Mouse (Mus musculus): ENCODE results near the gene Fth1. TPM values are rescaled to one million over a fixed set of nuclear protein-coding genes. Genes with fewer than 3 reads are reported as not detected.

Fth1 gene
- polyA plus RNA-seq, 1 experiment from 2014 or later = 3,796 TPM

DNA sequence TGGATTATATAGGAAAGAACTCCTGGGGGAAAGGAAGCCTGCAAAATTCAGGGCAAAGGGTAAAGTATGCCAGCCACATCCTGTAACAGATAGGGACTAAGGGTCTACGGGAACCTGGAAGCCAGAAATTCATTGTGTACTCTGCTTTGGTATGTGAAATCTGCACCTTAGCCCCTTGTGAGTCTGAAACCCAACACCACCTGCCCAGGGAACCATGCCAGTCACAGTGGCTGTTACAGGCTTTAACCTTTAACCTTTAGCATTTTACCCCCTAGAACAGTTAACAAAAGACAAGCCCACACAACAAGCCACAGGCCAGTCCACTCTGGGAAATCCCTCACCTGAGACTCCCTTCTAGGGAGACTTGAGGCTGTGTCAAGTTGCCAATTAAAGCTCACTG, 38.6 kb upstream of the Fth1 start:
- DNase-seq (ENCODE audit: low spot score) (no peak), ATAC-seq (replicated peaks; ENCODE audit: low FRiP score) (no peak)
- Histone ChIP-seq H3K4me2 (no peak overlapping the region), H3K4me1 (replicated peaks; ENCODE audit: control insufficient read depth, insufficient read depth, low read length) (peaks cover 29% of the 10 kb centered on the region), H3K27me3 (replicated peaks; ENCODE audit: control insufficient read depth, insufficient read depth, low read length) (no peaks in the 10 kb centered on the region), H3K9me3 (ENCODE audit: control insufficient read depth, low read length) (no peaks in the 10 kb centered on the region), H3K36me3 (ENCODE audit: control insufficient read depth, insufficient read depth, low read length) (no peaks in the 10 kb centered on the region), H3K9ac (ENCODE audit: low read depth, low read length) (no peak overlapping the region), H3K27ac (ENCODE audit: low read depth, low read length) (no peak overlapping the region), H3K4me3 (ENCODE audit: low read depth, low read length) (no peak overlapping the region)
- WGBS = 64% methylated on average over 1 of the region's 1 CpGs

DNA sequence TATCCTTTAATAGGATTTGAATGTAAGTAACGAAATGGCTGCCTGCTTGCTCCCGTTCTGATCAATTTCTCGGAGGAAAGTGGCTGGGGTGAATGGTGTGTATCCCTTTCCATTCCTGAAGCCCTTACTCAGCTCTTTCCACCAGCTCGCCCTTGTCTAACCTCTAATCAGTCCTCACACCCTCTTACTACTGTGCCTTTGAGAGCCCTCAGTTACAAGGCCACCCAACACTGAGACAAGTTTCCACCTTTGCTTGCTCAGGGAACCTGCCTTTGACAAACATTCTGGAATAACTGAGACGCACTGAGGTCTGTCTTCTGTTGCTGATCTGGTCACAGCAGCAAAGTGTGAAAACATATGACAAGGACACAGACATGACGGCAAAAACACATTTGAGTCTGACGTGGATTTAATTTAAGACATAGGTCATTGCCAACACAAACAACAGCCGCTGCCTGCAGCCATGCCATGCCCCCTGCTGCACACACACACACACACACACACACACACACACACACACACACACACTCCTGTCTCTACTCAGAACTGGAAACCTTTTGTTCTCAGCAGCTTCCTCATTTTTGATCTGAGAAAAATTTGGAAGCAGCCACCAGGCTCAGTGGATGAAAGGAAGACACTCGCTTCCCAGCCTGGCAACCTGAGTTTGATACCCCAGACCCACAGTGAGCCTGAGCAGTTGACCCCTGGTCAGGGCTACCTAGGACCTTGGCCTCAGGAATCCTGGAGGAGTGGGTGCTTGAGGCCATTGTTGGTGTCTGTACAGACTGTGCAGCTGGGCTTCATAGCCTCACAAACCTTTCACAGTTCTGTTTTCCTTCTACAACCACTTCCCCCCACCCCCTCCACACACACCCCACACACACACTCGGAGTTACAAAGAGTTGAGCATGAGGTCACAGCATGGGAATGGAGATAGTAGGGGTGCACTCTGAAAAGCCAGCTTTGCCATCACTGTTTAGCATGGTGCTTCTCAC, 37.6 kb upstream of the Fth1 start:
- Histone ChIP-seq H3K4me3 (ENCODE audit: low read depth, low read length) (no peak overlapping the region), H3K36me3 (ENCODE audit: control insufficient read depth, insufficient read depth, low read length) (no peaks in the 10 kb centered on the region), H3K27me3 (replicated peaks; ENCODE audit: control insufficient read depth, insufficient read depth, low read length) (no peaks in the 10 kb centered on the region), H3K9ac (ENCODE audit: low read depth, low read length) (no peak overlapping the region), H3K4me1 (replicated peaks; ENCODE audit: control insufficient read depth, insufficient read depth, low read length) (peaks cover 29% of the 10 kb centered on the region), H3K9me3 (ENCODE audit: control insufficient read depth, low read length) (no peaks in the 10 kb centered on the region), H3K27ac (ENCODE audit: low read depth, low read length) (0 out of 2 replicates have a peak overlapping the region, but pooled peaks have one; percentile 26), H3K4me2 (no peak overlapping the region)
- WGBS = 54% methylated on average over 10 of the region's 10 CpGs
- ATAC-seq (replicated peaks; ENCODE audit: low FRiP score) (no peak), DNase-seq (ENCODE audit: low spot score) (no peak)

DNA sequence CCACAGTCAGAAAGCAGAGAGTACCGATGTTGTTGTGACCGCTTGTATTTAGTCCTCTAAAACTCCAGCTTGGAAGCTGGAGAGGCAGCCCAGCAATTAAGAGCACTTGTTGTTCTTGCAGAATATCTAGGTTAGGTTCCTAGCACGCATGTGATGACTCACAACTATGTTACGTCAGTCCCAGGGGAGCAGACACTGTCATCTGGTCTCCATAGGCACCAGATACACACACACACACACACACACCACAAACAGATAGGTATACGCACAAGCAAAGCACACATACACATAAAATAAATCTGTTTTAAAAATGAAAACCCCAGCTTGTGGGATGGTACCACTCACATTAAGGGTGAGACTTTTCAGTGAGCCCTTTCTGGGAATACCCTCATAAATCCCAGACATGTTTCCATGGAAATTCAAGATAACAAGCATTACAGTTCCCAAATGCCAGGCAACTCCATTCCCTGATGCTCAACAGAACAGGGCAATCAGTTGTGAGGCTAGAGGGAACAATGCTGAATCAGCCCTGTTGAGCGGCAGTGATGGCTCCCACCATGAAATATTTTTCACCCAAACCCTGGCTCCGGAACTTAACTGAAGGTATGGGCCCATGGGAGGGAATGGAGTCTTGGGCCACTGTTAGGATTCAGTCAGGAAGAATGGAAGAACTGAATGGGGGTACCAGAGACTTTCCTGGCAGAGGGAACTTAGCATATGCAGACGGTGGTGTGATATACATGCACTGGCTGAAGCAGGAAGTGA, 34.4 kb upstream of the Fth1 start:
- ATAC-seq (replicated peaks; ENCODE audit: low FRiP score) (no peak), DNase-seq (ENCODE audit: low spot score) (no peak)
- no peaks in the 10 kb centered on the region for H3K9me3 ChIP-seq (ENCODE audit: control insufficient read depth, low read length)
- no peaks in the 10 kb centered on the region for H3K36me3 ChIP-seq (ENCODE audit: control insufficient read depth, insufficient read depth, low read length)
- 80% methylated on average over 8 of the region's 8 CpGs for WGBS
- H3K4me2 ChIP-seq = no peak overlapping the region
- H3K9ac ChIP-seq (ENCODE audit: low read depth, low read length) = no peak overlapping the region
- H3K4me3 ChIP-seq (ENCODE audit: low read depth, low read length) = no peak overlapping the region
- H3K27me3 ChIP-seq (replicated peaks; ENCODE audit: control insufficient read depth, insufficient read depth, low read length) = no peaks in the 10 kb centered on the region
- peaks cover 15% of the 10 kb centered on the region for H3K4me1 ChIP-seq (replicated peaks; ENCODE audit: control insufficient read depth, insufficient read depth, low read length)
- no peak overlapping the region for H3K27ac ChIP-seq (ENCODE audit: low read depth, low read length)

DNA sequence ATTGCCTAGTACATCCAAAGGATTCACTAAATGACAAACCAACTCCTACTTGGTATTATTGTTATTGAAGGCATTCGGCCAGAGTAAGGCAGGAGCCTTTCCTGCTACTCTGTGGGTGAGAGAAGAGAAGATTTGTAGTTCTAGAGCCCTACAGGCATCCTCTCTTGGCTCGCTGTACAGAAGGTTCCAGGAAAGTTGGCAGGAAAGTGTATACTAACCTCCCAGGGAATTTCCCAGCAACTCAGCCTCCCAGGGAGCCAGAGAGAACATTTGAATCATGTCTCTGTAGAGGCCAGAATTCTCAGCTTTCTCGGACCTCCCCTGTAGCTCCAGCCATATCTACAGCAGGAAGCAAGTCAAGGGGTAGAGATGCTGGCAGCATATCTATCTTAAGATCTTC, 33.4 kb upstream of the Fth1 start:
- no peak overlapping the region for H3K27ac ChIP-seq (ENCODE audit: low read depth, low read length)
- H3K9me3 ChIP-seq (ENCODE audit: control insufficient read depth, low read length) = no peaks in the 10 kb centered on the region
- DNase-seq (ENCODE audit: low spot score) (no peak), ATAC-seq (replicated peaks; ENCODE audit: low FRiP score) (no peak)
- H3K4me3 ChIP-seq (ENCODE audit: low read depth, low read length) = no peak overlapping the region
- no peak overlapping the region for H3K4me2 ChIP-seq
- no peaks in the 10 kb centered on the region for H3K36me3 ChIP-seq (ENCODE audit: control insufficient read depth, insufficient read depth, low read length)
- H3K4me1 ChIP-seq (replicated peaks; ENCODE audit: control insufficient read depth, insufficient read depth, low read length) = peaks cover 12% of the 10 kb centered on the region
- WGBS = 83% methylated on average over 3 of the region's 3 CpGs
- H3K27me3 ChIP-seq (replicated peaks; ENCODE audit: control insufficient read depth, insufficient read depth, low read length) = no peaks in the 10 kb centered on the region
- no peak overlapping the region for H3K9ac ChIP-seq (ENCODE audit: low read depth, low read length)

DNA sequence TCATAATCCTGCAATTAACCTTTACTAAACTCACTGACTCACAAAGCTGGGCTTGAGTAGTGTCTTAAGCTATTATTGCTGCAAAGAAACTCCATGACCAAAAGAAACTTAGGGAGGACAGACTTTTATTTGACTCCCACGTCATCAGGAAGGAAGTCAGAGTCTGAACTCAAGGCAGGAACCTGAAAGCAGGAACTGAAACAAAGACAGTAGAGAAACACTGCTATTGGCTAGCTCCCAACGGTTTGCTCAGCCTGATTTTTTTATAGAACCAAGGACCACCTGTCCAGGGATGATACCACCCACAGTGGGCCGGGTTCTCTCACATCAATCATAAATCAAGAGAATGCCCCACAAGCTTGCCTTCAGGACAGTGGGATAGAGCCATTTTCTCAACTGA, 28.0 kb upstream of the Fth1 start:
- 69% methylated on average over 3 of the region's 3 CpGs for WGBS
- ATAC-seq (replicated peaks; ENCODE audit: low FRiP score) = no peak

DNA sequence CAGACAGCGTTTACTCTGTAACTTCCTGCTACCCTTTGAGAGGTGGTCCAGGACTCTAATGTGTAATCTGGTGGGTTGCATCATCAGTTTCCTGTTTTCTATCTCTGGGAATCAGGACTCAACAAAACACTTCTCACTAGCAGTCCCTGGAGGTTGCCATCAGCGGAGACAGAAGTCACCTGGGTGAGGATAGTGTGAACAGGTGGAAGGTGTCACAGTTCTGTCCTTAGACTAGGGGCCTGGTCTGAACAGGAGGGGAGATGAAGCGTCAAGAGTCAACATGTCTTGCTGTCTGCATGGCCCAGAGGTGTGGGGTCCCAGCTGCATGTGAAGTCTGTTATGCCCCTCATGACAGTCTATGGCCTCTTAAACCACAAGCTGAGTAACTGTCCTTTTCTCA, 27.5 kb upstream of the Fth1 start:
- H3K9ac ChIP-seq (ENCODE audit: low read depth, low read length) = no peak overlapping the region
- peak overlapping the region; percentile 13; the same call in 1 of the 2 replicates for H3K27ac ChIP-seq (ENCODE audit: low read depth, low read length)
- peaks cover 43% of the 10 kb centered on the region for H3K4me1 ChIP-seq (replicated peaks; ENCODE audit: control insufficient read depth, insufficient read depth, low read length)
- no peaks in the 10 kb centered on the region for H3K9me3 ChIP-seq (ENCODE audit: control insufficient read depth, low read length)
- no peak overlapping the region for H3K4me3 ChIP-seq (ENCODE audit: low read depth, low read length)
- H3K36me3 ChIP-seq (ENCODE audit: control insufficient read depth, insufficient read depth, low read length) = no peaks in the 10 kb centered on the region
- H3K27me3 ChIP-seq (replicated peaks; ENCODE audit: control insufficient read depth, insufficient read depth, low read length) = no peaks in the 10 kb centered on the region
- ATAC-seq (replicated peaks; ENCODE audit: low FRiP score) = no peak
- 81% methylated on average over 3 of the region's 3 CpGs for WGBS
- H3K4me2 ChIP-seq = no peak overlapping the region
- DNase-seq (ENCODE audit: low spot score) = no peak

More for the DNA sequence above, 28.0 kb upstream of the Fth1 start:
- Histone ChIP-seq H3K36me3 (ENCODE audit: control insufficient read depth, insufficient read depth, low read length) (no peaks in the 10 kb centered on the region), H3K27ac (ENCODE audit: low read depth, low read length) (peak overlapping the region; percentile 13; the same call in 1 of the 2 replicates), H3K9me3 (ENCODE audit: control insufficient read depth, low read length) (no peaks in the 10 kb centered on the region), H3K4me3 (ENCODE audit: low read depth, low read length) (no peak overlapping the region), H3K4me2 (no peak overlapping the region), H3K27me3 (replicated peaks; ENCODE audit: control insufficient read depth, insufficient read depth, low read length) (no peaks in the 10 kb centered on the region), H3K4me1 (replicated peaks; ENCODE audit: control insufficient read depth, insufficient read depth, low read length) (peaks cover 38% of the 10 kb centered on the region), H3K9ac (ENCODE audit: low read depth, low read length) (no peak overlapping the region)
- no peak for DNase-seq (ENCODE audit: low spot score)

DNA sequence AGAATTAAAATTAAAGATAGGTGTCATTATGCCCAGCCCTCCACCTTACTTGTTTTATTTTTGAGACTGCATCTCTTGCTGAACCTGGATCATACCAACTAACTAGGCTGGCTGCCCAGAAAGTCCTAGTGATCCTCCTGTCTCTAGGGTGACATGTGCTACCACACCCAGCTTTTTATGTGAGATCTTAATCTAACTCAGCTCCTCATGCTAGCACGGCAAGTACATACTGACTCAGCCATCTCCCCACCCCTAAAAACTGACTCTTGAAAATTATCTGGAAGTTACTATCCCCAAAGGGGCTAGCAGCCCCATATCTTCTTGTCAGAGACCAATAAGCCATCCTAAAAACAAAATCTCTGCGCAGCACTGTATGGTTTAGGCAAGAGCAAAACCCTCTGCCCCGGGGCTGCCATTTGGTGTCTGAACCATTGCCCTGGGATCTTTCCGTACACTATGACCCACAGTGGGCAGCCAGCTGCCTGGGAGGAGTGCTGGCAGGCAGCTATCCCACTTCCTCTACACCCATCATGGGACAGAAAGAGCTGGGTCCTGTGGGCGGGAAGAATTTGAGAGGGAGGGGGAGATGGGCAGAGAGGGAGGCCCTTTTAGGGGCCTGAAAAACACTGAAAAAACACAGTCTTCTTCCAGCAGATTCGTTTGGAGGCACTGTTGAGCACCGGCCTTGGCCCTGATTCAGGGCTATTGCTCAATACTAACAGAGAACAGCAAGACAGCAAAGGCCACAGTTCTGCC, 26.2 kb upstream of the Fth1 start:
- Histone ChIP-seq H3K9ac (ENCODE audit: low read depth, low read length) (peak overlapping the region; percentile 61), H3K4me1 (replicated peaks; ENCODE audit: control insufficient read depth, insufficient read depth, low read length) (peaks cover 45% of the 10 kb centered on the region), H3K27ac (ENCODE audit: low read depth, low read length) (peak overlapping the region; percentile 86), H3K36me3 (ENCODE audit: control insufficient read depth, insufficient read depth, low read length) (no peaks in the 10 kb centered on the region), H3K4me2 (peak overlapping the region; percentile 45), H3K9me3 (ENCODE audit: control insufficient read depth, low read length) (no peaks in the 10 kb centered on the region), H3K4me3 (ENCODE audit: low read depth, low read length) (no peak overlapping the region), H3K27me3 (replicated peaks; ENCODE audit: control insufficient read depth, insufficient read depth, low read length) (no peaks in the 10 kb centered on the region)
- 20% methylated on average over 7 of the region's 7 CpGs for WGBS
- ATAC-seq (replicated peaks; ENCODE audit: low FRiP score) = peak; percentile 66
- peak; percentile 52 for DNase-seq (ENCODE audit: low spot score)

DNA sequence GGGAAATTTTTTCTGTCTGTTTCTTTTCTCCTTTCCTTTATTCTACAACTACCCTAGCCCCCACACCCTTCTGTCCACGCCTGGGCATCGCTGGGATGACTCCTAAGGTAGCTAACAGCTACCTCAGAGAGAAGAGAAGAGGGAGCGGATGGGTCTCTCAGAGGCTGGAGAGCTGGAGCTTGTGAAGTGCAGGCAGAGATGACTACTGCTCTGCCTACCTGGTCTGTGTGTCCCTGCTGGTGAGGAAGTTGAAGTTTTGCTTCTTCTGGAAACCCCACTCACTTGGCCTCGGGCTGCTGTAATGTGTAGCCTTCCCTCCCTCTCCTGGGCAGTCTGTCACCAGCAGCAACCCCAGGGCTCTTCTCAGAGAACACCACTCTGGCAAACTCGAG, 25.6 kb upstream of the Fth1 start:
- WGBS = 28% methylated on average over 5 of the region's 5 CpGs
- no peak overlapping the region for H3K4me3 ChIP-seq (ENCODE audit: low read depth, low read length)
- peak overlapping the region; percentile 86 for H3K27ac ChIP-seq (ENCODE audit: low read depth, low read length)
- peak overlapping the region; percentile 61 for H3K9ac ChIP-seq (ENCODE audit: low read depth, low read length)
- H3K36me3 ChIP-seq (ENCODE audit: control insufficient read depth, insufficient read depth, low read length) = no peaks in the 10 kb centered on the region
- peak overlapping the region; percentile 45 for H3K4me2 ChIP-seq
- H3K27me3 ChIP-seq (replicated peaks; ENCODE audit: control insufficient read depth, insufficient read depth, low read length) = no peaks in the 10 kb centered on the region
- ATAC-seq (replicated peaks; ENCODE audit: low FRiP score) = peak; percentile 60
- no peak for DNase-seq (ENCODE audit: low spot score)
- peaks cover 45% of the 10 kb centered on the region for H3K4me1 ChIP-seq (replicated peaks; ENCODE audit: control insufficient read depth, insufficient read depth, low read length)
- H3K9me3 ChIP-seq (ENCODE audit: control insufficient read depth, low read length) = no peaks in the 10 kb centered on the region

Measured in liver, embryonic 11.5 days (tissue).